Mouse (Mus musculus) ES-E14 (cell line): ENCODE results near the gene Abi1. TPM values are rescaled to one million over a fixed set of nuclear protein-coding genes. Genes with fewer than 3 reads are reported as not detected.
"Not testable (repeated sequence)": the region's sequence is repeated elsewhere in the genome, so short reads cannot be mapped to it uniquely, and the experiment has no call there.

Source experiments
- DNase-seq: peaks from one replicate; pipeline ENCODE4 v3.0.0-alpha.2; 2013; ENCODE audit warnings: low read depth, low spot score
- H3K27ac ChIP-seq: 2 replicates; pipeline ENCODE4 v1.5.1; 2012; ENCODE audit warnings: low read depth, mild to moderate bottlenecking, low read length, moderate library complexity, mixed read lengths; ENCODE audit not compliant: poor library complexity, insufficient read depth, severe bottlenecking
- H3K36me3 ChIP-seq: 2 replicates; pipeline ENCODE4 v1.6.1; 2012; ENCODE audit warnings: mild to moderate bottlenecking, low read length, moderate library complexity, mixed read lengths; ENCODE audit not compliant: control insufficient read depth, poor library complexity, insufficient read depth, severe bottlenecking
- H3K4me1 ChIP-seq, 2 experiments: fragments of 150-350 bp in 1 of 2; sonication (generic) in 1 of 2; 2 replicates each; pipeline ENCODE4 v1.6.1; 2012; ENCODE audit warnings: low read length in 2 of 2, mild to moderate bottlenecking in 1 of 2, mixed read lengths in 1 of 2; ENCODE audit not compliant: control insufficient read depth in 2 of 2, insufficient read depth in 2 of 2, poor library complexity in 1 of 2
- H3K4me3 ChIP-seq, 2 experiments: fragments of 150-350 bp in 1 of 2; sonication (generic) in 1 of 2; 2 replicates each; pipeline ENCODE4 v1.5.1; 2012; ENCODE audit warnings: low read length in 2 of 2, low read depth in 1 of 2, mild to moderate bottlenecking in 1 of 2, mixed read lengths in 1 of 2; ENCODE audit not compliant: insufficient read depth in 1 of 2, poor library complexity in 1 of 2, severe bottlenecking in 1 of 2
- H3K9ac ChIP-seq: 2 replicates; pipeline ENCODE4 v1.6.1; 2012; ENCODE audit warnings: low read depth, mild to moderate bottlenecking, low read length, mixed read lengths; ENCODE audit not compliant: poor library complexity, insufficient read depth, severe bottlenecking
- H3K9me3 ChIP-seq: fragments of 150-350 bp; sonication (generic); 2 replicates; pipeline ENCODE4 v1.6.1; 2012; ENCODE audit warnings: low read depth, mild to moderate bottlenecking, low read length; ENCODE audit not compliant: control insufficient read depth, insufficient read depth
- CHD2 ChIP-seq: IDR thresholded peaks from 2 replicates; pipeline ENCODE4 v1.6.1; 2014; ENCODE audit warnings: mild to moderate bottlenecking, low read depth, low read length, inconsistent platforms
- HCFC1 ChIP-seq: IDR thresholded peaks from 2 replicates; pipeline ENCODE4 v1.6.1; 2012; ENCODE audit warnings: low read length, inconsistent platforms, borderline replicate concordance; ENCODE audit not compliant: insufficient read depth
- MAFK ChIP-seq: IDR thresholded peaks from 2 replicates; pipeline ENCODE4 v1.6.1; 2014; ENCODE audit warnings: mild to moderate bottlenecking, low read depth, low read length, inconsistent platforms; ENCODE audit not compliant: insufficient read depth
- ZC3H11A ChIP-seq: IDR thresholded peaks from 2 replicates; pipeline ENCODE4 v1.6.1; 2012; ENCODE audit warnings: low read depth, mild to moderate bottlenecking, inconsistent platforms, low read length, borderline replicate concordance
- ZNF384 ChIP-seq: IDR thresholded peaks from 2 replicates; pipeline ENCODE4 v1.6.1; 2012; ENCODE audit warnings: low read depth, low read length, inconsistent platforms
- in situ Hi-C, 2 experiments: fragments of 600-800 bp; cut with MboI; formaldehyde crosslinking; loops; one replicate each; pipeline ENCODE4 v1.15.1; 2025; ENCODE audit warnings: low sequenced_read_pairs in 2 of 2, inconsistent platforms in 1 of 2; ENCODE audit not compliant: unreplicated experiment in 2 of 2
- total RNA-seq: library from RNA; depleted of rRNA; stranded (reverse); fragments of 300-350 nt; gene quantifications from 2 replicates; pipeline ENCODE4 v1.2.3, GENCODE M21; 2012

Abi1 gene
- total RNA-seq, 1 experiment, result 42.6 TPM

DNA sequence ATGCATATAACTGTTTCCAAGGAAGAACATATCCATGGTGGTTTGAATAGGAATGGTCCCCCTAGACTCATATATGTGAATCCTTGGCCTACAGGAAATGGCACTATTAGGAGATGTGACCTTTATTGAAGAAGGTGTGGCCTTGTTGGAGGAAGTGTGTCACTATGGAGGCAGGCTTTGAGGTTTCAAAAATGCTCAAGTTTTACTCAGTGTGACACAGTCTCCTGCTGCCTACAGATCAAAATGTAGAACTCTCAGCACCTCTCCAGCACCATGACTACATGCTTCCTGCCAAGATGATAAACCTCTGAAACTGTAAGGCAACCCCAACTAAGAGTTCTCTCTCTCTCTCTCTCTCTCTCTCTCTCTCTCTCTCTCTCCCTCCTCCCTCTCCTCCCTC, 8.0 kb upstream of the Abi1 start:
- no peak overlapping the region for H3K27ac ChIP-seq
- H3K4me1 ChIP-seq, result no peaks in the 10 kb centered on the region
- no peak overlapping the region for H3K9ac ChIP-seq
- no peak for TF ChIP-seq ZC3H11A
- no peak for TF ChIP-seq MAFK
- no peak for TF ChIP-seq HCFC1
- no peak for TF ChIP-seq ZNF384
- TF ChIP-seq CHD2, result no peak
- in situ Hi-C loops, result no loop called here
- no peak overlapping the region for H3K4me3 ChIP-seq
- no peak for DNase-seq
- H3K36me3 ChIP-seq, result no peaks in the 10 kb centered on the region
- H3K9me3 ChIP-seq, result no peaks in the 10 kb centered on the region

DNA sequence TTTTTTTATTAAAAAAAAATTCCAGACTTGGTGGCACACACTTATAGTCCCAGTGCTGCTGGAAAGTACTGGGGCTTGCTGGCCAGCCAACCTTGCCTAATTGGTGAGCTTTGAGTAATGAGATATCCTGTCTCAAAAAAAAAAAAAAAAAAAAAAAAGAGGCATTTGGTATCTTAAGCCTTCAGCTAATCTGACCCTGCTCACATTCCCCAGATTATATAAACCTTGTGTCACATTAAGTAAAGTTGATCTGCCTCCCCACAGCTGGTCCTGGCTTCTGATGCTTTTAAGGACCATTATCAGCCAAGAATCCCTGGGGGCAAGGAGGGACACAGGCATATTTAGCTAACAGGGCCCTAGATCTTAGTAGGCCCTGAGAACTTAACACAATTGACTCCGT, 5.7 kb upstream of the Abi1 start:
- no peak for DNase-seq
- in situ Hi-C loops, result no loop called here
- Histone ChIP-seq H3K4me1 (no peaks in the 10 kb centered on the region), H3K36me3 (no peaks in the 10 kb centered on the region), H3K9ac (no peak overlapping the region), H3K4me3 (no peak overlapping the region), H3K9me3 (no peaks in the 10 kb centered on the region), H3K27ac (no peak overlapping the region)
- TF ChIP-seq CHD2 (no peak), ZNF384 (no peak), ZC3H11A (no peak), MAFK (no peak), HCFC1 (no peak)

DNA sequence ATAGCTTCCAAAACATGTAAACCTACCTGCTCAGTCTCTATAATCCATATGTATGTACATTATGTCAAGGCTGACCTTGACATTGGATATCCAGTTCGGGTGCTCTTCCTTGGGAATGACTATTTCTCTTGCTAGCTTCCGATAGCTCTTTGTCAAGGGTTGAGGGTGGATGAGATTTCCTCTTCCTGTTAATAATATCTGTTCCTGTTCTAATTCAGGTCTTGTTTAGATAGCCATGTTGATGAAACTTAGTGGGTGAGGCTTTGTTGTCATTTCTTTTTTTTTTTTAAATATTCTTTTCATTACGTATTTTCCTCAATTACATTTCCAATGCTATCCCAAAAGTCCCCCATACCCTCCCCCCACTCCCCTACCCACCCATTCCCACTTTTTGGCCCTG, 2.1 kb upstream of the Abi1 start:
- TF ChIP-seq ZNF384, result no peak
- TF ChIP-seq CHD2, result no peak
- no peak for TF ChIP-seq MAFK
- no peak for TF ChIP-seq HCFC1
- TF ChIP-seq ZC3H11A, result no peak
- in situ Hi-C loops, result no loop called here
- DNase-seq, result no peak
- Histone ChIP-seq H3K9me3 (no peaks in the 10 kb centered on the region), H3K4me3 (no peak overlapping the region), H3K27ac (no peak overlapping the region), H3K36me3 (no peaks in the 10 kb centered on the region), H3K4me1 (peaks cover 0 to 5% of the 10 kb centered on the region in 2 experiments; a peak in 2 of 4 replicates), H3K9ac (no peak overlapping the region)

GRCm38 (mm10) chr2:23041457-23041856, 1.4 kb upstream of the Abi1 start:
- DNase-seq, result no peak
- Histone ChIP-seq H3K4me1 (peaks cover 3 to 5% of the 10 kb centered on the region in 2 experiments; a peak in 3 of 4 replicates), H3K4me3 (no peak overlapping the region), H3K36me3 (no peaks in the 10 kb centered on the region), H3K27ac (no peak overlapping the region), H3K9ac (no peak overlapping the region), H3K9me3 (no peaks in the 10 kb centered on the region)
- in situ Hi-C loops, result no loop called here
- TF ChIP-seq MAFK, result no peak
- no peak for TF ChIP-seq ZNF384
- no peak for TF ChIP-seq ZC3H11A
- no peak for TF ChIP-seq CHD2
- no peak for TF ChIP-seq HCFC1

GRCm38 (mm10) chr2:23040690-23041089, 649 bp upstream of the Abi1 start:
- H3K4me1 ChIP-seq, H3K9me3 ChIP-seq, H3K4me3 ChIP-seq, in situ Hi-C loops, DNase-seq, H3K9ac ChIP-seq, H3K36me3 ChIP-seq, H3K27ac ChIP-seq: not testable (repeated sequence)
